Mouse (Mus musculus) lung, adult 10 weeks (tissue): Measurements from ENCODE around the gene Omp. TPM values are rescaled to one million over a fixed set of nuclear protein-coding genes. Genes with fewer than 3 reads are reported as not detected.

ENCODE experiments used
- polyA plus RNA-seq: library from polyadenylated mRNA; stranded (reverse); fragments of 350-450 nt; fragmentation: Illumina TruSeq; extraction: RNeasy Lipid Tissue Mini Kit (QIAGEN cat#74804); gene quantifications from one replicate; pipeline ENCODE4 v1.2.3, GENCODE M21; 2014; ENCODE audit warnings: low read depth, low replicate concordance; ENCODE audit not compliant: insufficient read depth

Gene Omp
- not detected for polyA plus RNA-seq

GRCm38 (mm10) chr7:98145402-98145801 lies at the start of gene Omp:
Omp (minus strand) TSS chr7:98145502.

GRCm38 (mm10) chr7:98177929-98178559 lies 32.7 kb upstream of the Omp start, which contains the start of gene Capn5:
Capn5 (minus strand) TSS chr7:98178274.

GRCm38 (mm10) chr7:98119179-98119960 lies 25.9 kb downstream of the Omp start, which contains the start of gene Myo7a:
Myo7a (minus strand) TSS chr7:98119524.

Other genes starting within 250 kb of the Omp start
- not detected for gene Gdpd4, start 225.5 kb downstream of the Omp start, polyA plus RNA-seq
- 6.3 TPM for gene Myo7a, start 26.0 kb downstream of the Omp start, polyA plus RNA-seq
- 5.0 TPM for gene Capn5, start 32.8 kb upstream of the Omp start, polyA plus RNA-seq
- gene B3gnt6, start 54.0 kb upstream of the Omp start, polyA plus RNA-seq = 0.24 TPM
- 20.6 TPM for gene Acer3, start 175.7 kb upstream of the Omp start, polyA plus RNA-seq
- 7.3 TPM for gene Tsku, start 215.8 kb upstream of the Omp start, polyA plus RNA-seq